Mouse (Mus musculus) heart, embryonic 10.5 days (tissue): ENCODE measurements around the gene Hmgxb4. TPM values are rescaled to one million over a fixed set of nuclear protein-coding genes. Genes with fewer than 3 reads are reported as not detected.
A peak's percentile ranks its signal among the peaks of the same experiment; 100 is the strongest.
"Not testable (repeated sequence)": the region's sequence is repeated elsewhere in the genome, so short reads cannot be mapped to it uniquely, and the experiment has no call there.

Experiments
- DNase-seq: peaks from one replicate; pipeline ENCODE4 v3.0.0-alpha.2; 2017; ENCODE audit warnings: low spot score
- H3K27ac ChIP-seq: fragments of 300-500 bp; sonication (generic); 2 replicates; pipeline ENCODE4 v1.5.1; 2016; ENCODE audit warnings: mild to moderate bottlenecking
- H3K27me3 ChIP-seq: fragments of 300-500 bp; sonication (generic); 2 replicates; pipeline ENCODE4 v1.6.1; 2016; ENCODE audit warnings: mild to moderate bottlenecking; ENCODE audit not compliant: poor library complexity, insufficient read depth, severe bottlenecking
- H3K36me3 ChIP-seq: fragments of 300-500 bp; sonication (generic); 2 replicates; pipeline ENCODE4 v1.6.1; 2016; ENCODE audit warnings: mild to moderate bottlenecking, moderate library complexity
- H3K4me1 ChIP-seq: fragments of 300-500 bp; sonication (generic); 2 replicates; pipeline ENCODE4 v1.6.1; 2016; ENCODE audit warnings: mild to moderate bottlenecking
- H3K4me3 ChIP-seq: fragments of 300-500 bp; sonication (generic); 2 replicates; pipeline ENCODE4 v1.5.1; 2016; ENCODE audit warnings: mild to moderate bottlenecking, moderate library complexity
- H3K9me3 ChIP-seq: fragments of 300-500 bp; sonication (generic); 2 replicates; pipeline ENCODE4 v1.6.1; 2016; ENCODE audit warnings: mild to moderate bottlenecking, moderate library complexity
- WGBS: fragments of 180-500 bp; shearing (Covaris S2); methylation state at CpG from one replicate; pipeline ENCODE4 v1.1.7; 2016; 5-methylcytosine and 5-hydroxymethylcytosine counted together
- polyA plus RNA-seq: library from polyadenylated mRNA; unstranded; fragments of >200 nt; fragmentation: Nextera tagmentation; extraction: Ambion mirVana; gene quantifications from 2 replicates; pipeline ENCODE4 v1.2.1, GENCODE M21; 2016

Gene Hmgxb4
- 23.7 and 32.8 TPM in 2 replicates for polyA plus RNA-seq

DNA sequence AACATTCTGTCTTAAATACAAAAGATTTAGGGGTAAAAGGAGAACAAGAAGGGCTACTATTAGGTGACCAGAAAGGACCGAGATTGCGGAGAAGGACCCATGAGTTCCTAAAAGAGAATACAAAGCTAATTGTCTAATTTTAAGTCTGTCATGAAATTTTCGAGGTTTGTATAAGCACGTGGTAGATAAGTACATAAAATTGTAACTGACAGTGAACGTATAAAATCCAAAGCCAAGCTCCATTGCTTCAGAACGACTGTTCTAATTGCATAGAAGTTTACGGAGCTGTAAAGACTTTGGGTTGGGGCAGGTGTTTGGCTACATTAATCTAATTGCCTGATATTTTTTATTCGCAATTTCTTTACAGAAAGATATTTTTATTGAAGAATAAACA, at the start of gene Hmgxb4:
Gene Hmgxb4 (plus strand): TSS at position 276 of the 394 bp plus-strand sequence.
- Histone ChIP-seq H3K27ac (peak within 1 kb of the TSS; percentile 100), H3K4me3 (peak within 1 kb of the TSS; percentile 93), H3K9me3 (no peaks in the 10 kb centered on the region), H3K27me3 (peaks cover 2% of the 10 kb centered on the region), H3K36me3 (no peaks in the 10 kb centered on the region), H3K4me1 (peaks cover 9% of the 10 kb centered on the region)
- DNase-seq: no peak
- 15% methylated on average over 8 of the region's 8 CpGs for WGBS

DNA sequence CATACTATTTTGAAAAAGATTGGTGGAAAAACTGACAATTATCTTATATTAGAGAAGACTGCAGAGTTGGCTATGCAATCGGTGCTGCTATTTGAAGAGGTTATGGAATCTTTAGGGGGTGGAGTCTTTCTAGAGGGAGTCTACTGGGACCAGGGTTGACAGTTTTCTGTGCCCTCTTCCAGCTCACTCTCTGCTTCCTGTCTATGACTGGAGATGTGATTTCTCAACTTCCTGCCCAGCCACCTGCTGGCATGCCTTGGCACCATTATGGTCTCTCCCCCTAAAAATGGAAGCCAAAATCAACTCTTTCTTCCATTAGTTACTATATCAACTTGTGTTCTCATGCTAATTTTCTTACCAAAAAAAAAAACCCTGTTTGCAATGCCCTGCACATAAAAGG, 43.7 kb upstream of the Hmgxb4 start:
- H3K4me1 ChIP-seq: no peaks in the 10 kb centered on the region
- H3K9me3 ChIP-seq: no peaks in the 10 kb centered on the region
- H3K27me3 ChIP-seq: no peaks in the 10 kb centered on the region
- H3K27ac ChIP-seq: no peak overlapping the region
- no peaks in the 10 kb centered on the region for H3K36me3 ChIP-seq
- peak; percentile 14 for DNase-seq
- 87% methylated on average over 1 of the region's 1 CpGs for WGBS
- H3K4me3 ChIP-seq: no peak overlapping the region

DNA sequence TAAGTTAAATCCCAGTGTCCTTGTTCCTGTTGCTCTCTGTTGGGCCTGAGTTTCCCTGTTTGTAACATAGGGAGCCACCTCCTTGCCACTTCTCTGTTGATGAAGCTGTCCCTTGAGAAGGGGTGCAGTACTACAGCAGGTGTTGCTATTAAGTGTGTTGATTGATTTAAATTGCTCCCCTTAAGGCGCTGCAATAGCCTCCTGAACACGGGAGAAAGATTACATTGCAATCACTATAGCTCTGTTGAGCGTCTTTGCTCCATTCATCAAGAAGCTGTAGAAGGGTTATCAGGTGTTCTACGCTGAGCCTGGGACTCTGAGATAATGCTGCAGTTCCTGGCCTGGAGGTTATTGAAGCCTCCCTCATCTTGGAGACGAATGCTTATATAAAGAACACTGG, 29.2 kb upstream of the Hmgxb4 start:
- Histone ChIP-seq H3K9me3 (no peaks in the 10 kb centered on the region), H3K4me1 (no peaks in the 10 kb centered on the region), H3K27ac (no peak overlapping the region), H3K27me3 (no peaks in the 10 kb centered on the region), H3K36me3 (no peaks in the 10 kb centered on the region), H3K4me3 (no peak overlapping the region)
- 52% methylated on average over 5 of the region's 5 CpGs for WGBS
- DNase-seq: peak; percentile 27

DNA sequence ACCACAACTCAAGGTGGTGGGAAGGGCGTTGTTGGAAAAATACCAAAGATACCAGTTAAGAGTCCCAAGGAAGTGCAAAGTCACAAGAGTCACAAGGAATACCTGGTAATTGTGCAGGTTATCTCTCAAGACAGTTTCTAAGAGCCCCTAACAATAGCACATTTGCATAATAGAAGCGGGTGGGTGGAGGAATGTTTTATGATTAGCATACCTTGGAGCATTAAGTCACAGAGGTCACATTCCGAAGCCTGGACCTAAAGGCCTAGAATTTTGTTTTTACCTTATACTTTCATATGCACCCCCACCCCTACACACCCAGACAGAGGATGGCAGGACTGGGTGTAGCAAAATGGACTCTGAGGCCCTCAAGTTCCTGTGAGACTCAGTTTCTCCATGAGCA, 22.9 kb upstream of the Hmgxb4 start:
- not testable (repeated sequence) for H3K36me3 ChIP-seq, DNase-seq, H3K4me3 ChIP-seq, H3K27ac ChIP-seq, H3K9me3 ChIP-seq, H3K27me3 ChIP-seq, H3K4me1 ChIP-seq
- 85% methylated on average over 3 of the region's 3 CpGs for WGBS

DNA sequence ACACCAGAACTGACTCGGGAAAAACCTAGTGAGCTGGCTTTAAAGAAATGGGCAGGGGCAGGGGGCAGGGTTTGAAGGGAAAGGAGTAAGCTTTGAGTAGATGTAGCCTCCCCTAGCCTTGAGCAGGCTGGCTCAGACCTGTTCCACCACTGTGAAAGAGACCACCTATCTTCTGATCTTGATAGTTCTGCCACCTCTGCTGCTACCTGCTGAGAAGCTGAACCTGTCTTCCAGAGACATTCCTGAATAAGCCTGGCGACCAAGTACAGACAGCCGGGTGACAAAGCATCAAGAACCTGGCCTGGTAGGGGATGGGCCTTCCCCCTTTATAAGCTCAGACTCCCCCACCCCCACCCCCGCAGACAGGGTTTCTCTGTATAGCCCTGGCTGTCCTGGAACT, 21.5 kb upstream of the Hmgxb4 start:
- 65% methylated on average over 4 of the region's 4 CpGs for WGBS
- H3K4me3 ChIP-seq: no peak overlapping the region
- no peaks in the 10 kb centered on the region for H3K4me1 ChIP-seq
- DNase-seq: no peak
- H3K27me3 ChIP-seq: no peaks in the 10 kb centered on the region
- H3K27ac ChIP-seq: no peak overlapping the region
- no peaks in the 10 kb centered on the region for H3K36me3 ChIP-seq
- no peaks in the 10 kb centered on the region for H3K9me3 ChIP-seq

DNA sequence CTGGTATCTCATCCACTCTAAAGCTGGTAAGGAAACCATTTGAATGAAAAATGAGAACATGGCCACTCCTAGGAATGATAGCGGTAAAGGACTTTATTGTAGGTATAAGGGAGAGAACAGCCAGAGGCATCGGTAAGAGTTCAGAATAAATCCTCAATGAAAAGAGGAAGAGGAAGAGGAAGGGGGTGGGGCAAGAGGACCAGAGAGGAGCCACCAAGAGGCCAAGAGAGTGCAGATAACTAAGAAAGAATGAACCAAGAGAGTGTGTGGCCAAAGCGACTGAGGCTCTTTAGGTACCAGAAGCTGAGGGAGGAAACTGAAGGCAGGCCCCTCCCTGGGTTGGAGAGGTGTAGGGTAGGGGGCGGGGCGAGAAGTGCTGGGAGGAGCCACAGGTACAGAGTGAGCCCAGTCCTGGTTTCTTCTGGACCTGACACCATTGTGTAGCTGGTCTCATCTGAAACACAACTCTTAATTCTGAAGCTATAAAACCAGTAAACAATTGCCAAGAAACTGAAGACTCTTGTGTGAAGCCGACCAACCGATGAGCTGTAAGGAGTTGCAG, 20.8 kb upstream of the Hmgxb4 start:
- Histone ChIP-seq H3K9me3 (no peaks in the 10 kb centered on the region), H3K27me3 (no peaks in the 10 kb centered on the region), H3K27ac (no peak overlapping the region), H3K4me3 (no peak overlapping the region), H3K4me1 (no peaks in the 10 kb centered on the region), H3K36me3 (no peaks in the 10 kb centered on the region)
- DNase-seq: no peak
- 71% methylated on average over 7 of the region's 7 CpGs for WGBS

DNA sequence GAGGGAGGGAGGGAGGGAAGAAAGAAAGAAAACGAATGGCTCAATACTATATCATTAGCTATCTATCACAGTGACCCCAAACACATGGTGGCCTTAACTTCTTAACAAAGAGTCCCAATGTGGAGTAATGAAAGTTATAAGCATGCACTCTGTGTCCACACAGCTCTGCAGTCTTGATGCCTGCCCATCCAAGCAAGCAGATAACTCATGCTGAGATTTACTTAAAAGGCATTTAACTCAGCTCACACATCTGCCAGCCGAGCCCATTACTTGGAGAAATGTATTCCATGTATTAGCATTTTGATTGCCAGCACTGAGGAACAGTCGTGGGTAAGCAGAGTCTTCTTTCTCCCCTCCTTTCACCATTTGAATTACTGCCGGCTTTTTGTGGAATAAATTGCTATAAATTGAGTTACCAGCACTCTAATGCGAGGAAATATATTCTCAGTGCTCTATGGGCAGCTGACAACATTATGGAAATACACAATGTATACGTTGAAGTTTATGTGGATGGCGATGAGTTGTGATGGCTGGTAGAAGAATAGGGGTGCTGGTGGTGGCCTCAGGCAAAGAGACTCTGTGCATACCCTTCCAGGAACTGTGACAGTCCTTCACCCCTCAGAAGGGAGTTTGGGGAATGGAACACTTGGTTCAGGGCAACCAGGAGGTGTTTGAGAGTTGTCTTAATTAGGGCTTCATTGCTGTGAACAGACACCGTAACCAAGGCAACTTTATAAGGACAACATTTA, 19.9 kb upstream of the Hmgxb4 start:
- H3K36me3 ChIP-seq: no peaks in the 10 kb centered on the region
- DNase-seq: no peak
- no peaks in the 10 kb centered on the region for H3K27me3 ChIP-seq
- H3K9me3 ChIP-seq: no peaks in the 10 kb centered on the region
- 75% methylated on average over 8 of the region's 8 CpGs for WGBS
- H3K27ac ChIP-seq: no peak overlapping the region
- no peak overlapping the region for H3K4me3 ChIP-seq
- H3K4me1 ChIP-seq: no peaks in the 10 kb centered on the region

DNA sequence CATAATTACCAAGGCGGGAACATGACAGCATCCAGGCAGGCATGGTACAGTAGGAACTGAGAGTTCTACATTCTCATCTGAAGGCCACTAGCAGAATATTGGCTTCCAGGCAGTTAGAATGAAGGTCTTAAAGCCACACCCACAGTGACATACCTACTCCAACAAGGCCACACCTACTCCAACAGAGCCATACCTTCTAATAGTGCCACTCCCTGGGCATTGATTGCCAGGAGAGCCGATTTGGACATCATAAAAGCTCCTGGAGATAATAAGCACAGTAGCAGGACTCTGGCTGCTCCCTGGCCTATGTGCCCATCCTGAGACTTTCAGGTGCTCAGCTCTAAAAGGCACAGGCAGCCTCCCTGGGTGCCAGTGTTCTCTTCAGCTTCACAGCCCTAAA, 19.3 kb upstream of the Hmgxb4 start:
- Histone ChIP-seq H3K27ac (no peak overlapping the region), H3K4me3 (no peak overlapping the region), H3K36me3 (no peaks in the 10 kb centered on the region), H3K9me3 (no peaks in the 10 kb centered on the region), H3K27me3 (no peaks in the 10 kb centered on the region), H3K4me1 (no peaks in the 10 kb centered on the region)
- DNase-seq: no peak
- 70% methylated on average over 2 of the region's 2 CpGs for WGBS

DNA sequence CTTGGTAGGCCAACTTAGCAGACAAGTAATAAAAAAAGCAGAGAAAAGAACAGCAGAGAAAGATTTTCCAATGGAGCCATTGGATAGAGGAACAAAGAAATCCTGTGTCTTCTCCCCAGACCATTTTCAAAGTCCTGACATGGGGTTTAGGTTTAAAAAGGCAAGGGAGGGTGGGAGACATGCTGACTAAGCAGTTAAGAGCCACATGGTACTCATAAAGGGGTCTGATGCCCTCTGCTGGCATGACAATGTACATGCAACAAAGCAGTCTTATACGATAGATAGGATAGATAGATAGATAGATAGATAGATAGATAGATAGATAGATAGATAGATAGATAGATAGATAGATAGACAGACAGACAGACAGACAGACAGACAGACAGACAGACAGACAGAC, 15.7 kb upstream of the Hmgxb4 start:
- H3K27me3 ChIP-seq: no peaks in the 10 kb centered on the region
- H3K4me3 ChIP-seq: no peak overlapping the region
- 73% methylated on average over 1 of the region's 1 CpGs for WGBS
- no peaks in the 10 kb centered on the region for H3K4me1 ChIP-seq
- H3K9me3 ChIP-seq: no peaks in the 10 kb centered on the region
- no peaks in the 10 kb centered on the region for H3K36me3 ChIP-seq
- no peak overlapping the region for H3K27ac ChIP-seq
- DNase-seq: no peak

DNA sequence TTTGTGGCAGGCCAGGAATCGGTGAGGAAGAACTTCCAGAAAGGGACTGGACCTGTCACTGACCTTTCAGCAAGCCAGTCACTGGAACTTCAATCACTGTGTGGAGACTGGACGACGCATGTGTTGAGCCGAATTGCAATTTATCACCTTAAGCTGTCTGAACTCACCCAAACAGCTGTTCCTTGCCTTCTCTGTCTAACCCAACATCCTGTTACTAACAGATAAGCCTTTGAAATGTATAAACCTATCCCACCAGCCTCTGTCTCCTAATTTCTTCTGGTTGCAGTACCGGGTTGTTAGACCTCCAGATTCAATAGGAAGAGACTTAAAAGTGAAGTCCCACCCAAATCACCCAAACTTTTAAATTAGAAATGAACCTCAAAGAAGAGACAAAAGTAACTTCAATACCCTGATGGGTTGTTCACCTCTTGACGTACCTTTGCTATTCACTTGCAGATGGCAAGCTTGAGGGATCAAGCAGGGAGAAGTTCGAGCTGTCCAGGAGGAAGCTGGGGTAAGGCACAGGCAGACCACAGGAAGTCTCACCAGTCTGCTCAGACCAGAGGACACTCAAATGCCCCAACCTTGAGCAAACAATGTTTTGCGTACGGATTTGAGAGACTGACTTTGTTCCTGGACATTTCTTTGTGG, 13.0 kb upstream of the Hmgxb4 start:
- H3K4me1 ChIP-seq: no peaks in the 10 kb centered on the region
- no peaks in the 10 kb centered on the region for H3K27me3 ChIP-seq
- H3K27ac ChIP-seq: no peak overlapping the region
- 40% methylated on average over 9 of the region's 9 CpGs for WGBS
- no peak overlapping the region for H3K4me3 ChIP-seq
- H3K9me3 ChIP-seq: no peaks in the 10 kb centered on the region
- H3K36me3 ChIP-seq: no peaks in the 10 kb centered on the region
- no peak for DNase-seq

DNA sequence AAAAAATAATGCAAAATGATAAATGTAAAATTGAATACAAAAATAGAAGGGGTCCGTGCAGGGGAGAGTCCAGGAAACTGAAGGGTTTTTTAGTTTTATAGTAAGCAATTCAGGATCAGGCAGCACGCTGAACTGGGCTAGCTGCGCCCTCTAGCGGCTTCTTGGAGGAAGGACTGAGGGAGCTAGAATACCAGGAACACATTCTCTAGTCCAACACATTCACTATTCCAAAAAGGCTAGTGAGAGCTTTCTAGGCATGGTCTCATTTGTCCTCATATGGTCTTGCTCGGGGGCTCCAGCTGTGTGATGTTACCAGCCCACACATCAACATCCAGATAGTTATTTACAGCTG, 12.5 kb upstream of the Hmgxb4 start:
- DNase-seq: no peak
- Histone ChIP-seq H3K27me3 (no peaks in the 10 kb centered on the region), H3K9me3 (no peaks in the 10 kb centered on the region), H3K27ac (no peak overlapping the region), H3K4me1 (no peaks in the 10 kb centered on the region), H3K36me3 (no peaks in the 10 kb centered on the region), H3K4me3 (no peak overlapping the region)
- 5% methylated on average over 5 of the region's 5 CpGs for WGBS

DNA sequence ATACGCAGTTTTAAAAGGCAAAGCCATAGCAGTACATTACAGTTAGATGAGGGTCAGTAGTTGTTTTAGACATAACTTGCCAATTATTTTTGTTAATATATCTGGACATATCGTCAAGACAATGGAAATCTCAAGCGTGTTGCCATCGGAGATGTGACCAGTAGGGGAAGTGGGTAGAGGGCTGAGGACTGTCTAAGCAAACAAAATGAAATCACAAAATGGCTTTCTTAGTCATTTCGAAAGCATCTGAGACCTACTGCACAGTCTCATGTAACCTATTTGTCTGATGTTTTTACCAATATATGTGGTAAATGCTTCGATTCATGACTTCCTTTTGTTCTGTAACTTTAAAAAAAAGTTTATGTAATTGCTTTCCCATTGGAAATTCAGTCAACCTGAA, 11.3 kb upstream of the Hmgxb4 start:
- H3K27ac ChIP-seq: no peak overlapping the region
- no peak for DNase-seq
- WGBS: 87% methylated on average over 6 of the region's 6 CpGs
- no peaks in the 10 kb centered on the region for H3K9me3 ChIP-seq
- no peaks in the 10 kb centered on the region for H3K27me3 ChIP-seq
- no peak overlapping the region for H3K4me3 ChIP-seq
- H3K4me1 ChIP-seq: no peaks in the 10 kb centered on the region
- no peaks in the 10 kb centered on the region for H3K36me3 ChIP-seq

DNA sequence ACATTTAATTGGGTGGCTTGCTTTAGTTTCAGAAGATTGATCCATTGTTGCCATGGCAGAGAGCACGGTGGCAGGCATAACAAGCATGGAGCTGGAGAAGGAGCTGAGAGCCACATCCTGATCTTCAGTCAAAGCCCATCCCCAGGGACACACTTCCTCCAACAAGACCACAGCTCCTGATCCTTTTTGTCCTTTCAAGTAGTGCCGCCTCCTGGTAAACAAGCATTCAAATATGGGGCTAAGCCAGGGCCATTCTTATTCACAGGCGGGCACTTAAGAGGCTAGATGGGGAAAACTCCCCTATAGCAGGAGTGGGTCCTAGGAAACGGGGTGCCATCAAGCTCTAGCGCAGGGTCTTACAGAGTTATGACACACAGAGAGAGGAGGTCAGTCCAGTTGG, 5.7 kb upstream of the Hmgxb4 start:
- WGBS: 79% methylated on average over 5 of the region's 5 CpGs
- Histone ChIP-seq H3K27ac (no peak overlapping the region), H3K27me3 (peaks cover 2% of the 10 kb centered on the region), H3K9me3 (no peaks in the 10 kb centered on the region), H3K4me3 (no peak overlapping the region), H3K4me1 (peaks cover 4% of the 10 kb centered on the region; the same call in 1 of the 2 replicates), H3K36me3 (no peaks in the 10 kb centered on the region)
- no peak for DNase-seq
